Mouse (Mus musculus) fat pad, adult 2 months (tissue): ENCODE measurements around the gene Gm7145.
"Not testable (repeated sequence)": the region's sequence is repeated elsewhere in the genome, so short reads cannot be mapped to it uniquely, and the experiment has no call there.

Source experiments
- DNase-seq: peaks from one replicate; pipeline ENCODE4 v3.0.0-alpha.2; 2011; ENCODE audit warnings: low read depth, low spot score; ENCODE audit errors: extremely low read depth

Gm7145 gene

DNA sequence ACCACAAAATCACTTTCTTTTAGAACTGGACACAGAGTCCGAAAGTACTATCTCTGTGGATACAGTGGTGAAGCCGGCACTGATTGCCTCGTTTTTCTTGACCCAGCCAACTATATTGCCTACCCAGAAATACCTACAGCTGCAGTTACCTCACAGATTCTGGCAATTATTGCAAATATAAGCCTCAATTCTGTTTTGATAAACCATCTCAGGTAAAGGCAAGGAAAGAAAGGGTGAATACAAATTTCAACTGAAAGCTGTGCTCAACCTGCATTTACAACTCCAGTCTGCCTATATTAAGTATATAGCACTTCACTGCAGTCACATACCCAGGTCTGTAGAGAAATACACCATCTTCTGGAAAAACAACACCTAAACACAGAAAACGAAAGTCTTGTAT is at the start of gene Gm7145:
Gene Gm7145 (plus strand): TSS at position 301 of the 400 bp plus-strand sequence.
- no peak for DNase-seq

DNA sequence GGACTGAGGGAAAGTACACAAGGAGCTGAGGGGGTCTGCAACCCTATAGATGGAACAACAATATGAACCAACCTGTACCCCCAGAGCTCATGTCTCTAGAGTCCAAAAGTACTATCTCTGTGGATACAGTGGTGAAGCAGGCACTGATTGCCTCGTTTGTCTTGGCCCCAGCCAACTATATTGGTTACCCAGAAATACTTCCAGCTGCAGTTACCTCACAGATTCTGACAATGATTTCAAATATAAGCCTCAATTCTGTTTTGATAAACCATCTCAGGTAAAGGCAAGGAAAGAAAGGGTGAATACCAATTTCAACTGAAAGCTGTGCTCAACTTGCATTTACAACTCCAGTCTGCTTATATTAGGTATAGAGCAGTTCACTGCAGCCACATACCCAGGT is 38.0 kb upstream of the Gm7145 start, which contains the start of gene Gm28168:
Gene Gm28168 (plus strand): TSS at position 301 of the 400 bp plus-strand sequence.
- DNase-seq = not testable (repeated sequence)

DNA sequence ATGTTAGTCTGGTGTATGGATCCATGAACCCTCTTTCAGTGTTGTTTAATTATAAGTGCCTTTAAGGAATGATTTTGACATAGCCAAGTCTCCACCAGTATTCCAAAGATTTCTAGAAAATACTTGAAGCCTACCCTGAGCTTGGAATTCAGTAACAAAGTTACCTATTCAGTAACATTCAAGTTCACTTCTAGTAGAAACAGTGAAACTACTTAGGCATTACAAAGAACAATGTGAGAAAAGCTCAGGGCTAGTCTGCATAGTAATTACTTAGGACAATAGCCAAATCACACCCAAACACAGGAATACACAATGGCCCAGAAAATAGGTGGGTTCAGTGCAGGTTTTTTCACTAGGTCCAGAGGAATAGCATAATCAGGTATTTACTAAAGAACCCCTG is 38.1 kb downstream of the Gm7145 start:
- DNase-seq = not testable (repeated sequence)

DNA sequence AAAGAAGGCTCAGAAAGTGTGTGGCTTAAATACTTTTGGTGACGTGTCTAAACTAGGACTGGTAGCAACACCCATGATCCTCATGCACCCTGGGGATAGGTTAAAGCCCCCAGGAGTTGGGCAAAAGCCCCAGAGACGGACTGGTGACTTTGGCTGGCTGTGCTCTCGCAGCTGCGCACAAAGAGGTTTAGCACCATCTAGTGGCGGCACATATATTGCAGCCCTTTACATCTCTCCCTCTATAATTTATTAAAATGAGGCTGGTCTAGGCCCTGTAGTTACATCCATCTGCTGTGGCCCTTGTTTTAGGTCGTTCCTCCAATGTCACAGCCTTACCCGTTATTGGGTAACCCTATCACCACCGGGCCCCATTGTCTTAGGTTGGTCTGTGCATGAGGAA is 47.0 kb downstream of the Gm7145 start:
- not testable (repeated sequence) for DNase-seq
